Mouse (Mus musculus): ENCODE data around the gene Ubac1. TPM values are rescaled to one million over a fixed set of nuclear protein-coding genes. Genes with fewer than 3 reads are reported as not detected.
A peak's percentile ranks its signal among the peaks of the same experiment; 100 is the strongest.

Gene Ubac1
- total RNA-seq (2021) = 100 to 1,000 TPM; 224 to 227 TPM
- long read RNA-seq, experiment 1, transcript Ubac1-201 (10 exons, 1,852 nt) = major isoform, 395 of 516 reads
- long read RNA-seq, experiment 1, partial matches to known transcripts = 14 of 516 reads
- long read RNA-seq, experiment 1, other reads (novel, unspliced or antisense) = 106 of 516 reads
- long read RNA-seq, experiment 2, transcript Ubac1-201 (10 exons, 1,852 nt) = major isoform, 414 of 517 reads
- long read RNA-seq, experiment 2, partial matches to known transcripts = 8 of 517 reads
- long read RNA-seq, experiment 2, other reads (novel, unspliced or antisense) = 95 of 517 reads

- peak; percentile 94 for DNase-seq
These were observed at the start of gene Ubac1 for GRCm38 (mm10) chr2:26021561-26022257. Gene Ubac1 (minus strand): TSS chr2:26021747.

GRCm38 (mm10) chr2:26068592-26068991 lies 47.0 kb upstream of the Ubac1 start:
- DNase-seq = no peak

DNA sequence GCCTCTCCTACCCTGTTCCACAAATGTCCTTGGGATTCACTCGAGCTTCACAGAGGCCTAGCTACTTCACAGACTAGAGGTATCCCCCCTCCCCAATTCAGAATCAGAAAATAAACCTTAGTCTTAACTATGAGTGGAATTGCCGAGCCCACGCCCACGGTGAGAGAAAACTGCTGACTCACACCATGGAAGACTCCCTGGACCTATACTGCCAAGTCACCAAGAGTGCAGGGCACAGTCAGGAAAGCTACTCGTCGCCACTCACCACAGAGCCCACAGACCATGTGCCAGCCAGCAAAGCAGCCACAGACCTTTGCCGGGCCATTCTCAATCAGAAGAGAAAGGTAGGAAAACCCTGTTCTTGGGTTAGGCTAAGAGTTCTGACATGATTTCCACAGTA lies 46.6 kb upstream of the Ubac1 start:
- no peak for DNase-seq

DNA sequence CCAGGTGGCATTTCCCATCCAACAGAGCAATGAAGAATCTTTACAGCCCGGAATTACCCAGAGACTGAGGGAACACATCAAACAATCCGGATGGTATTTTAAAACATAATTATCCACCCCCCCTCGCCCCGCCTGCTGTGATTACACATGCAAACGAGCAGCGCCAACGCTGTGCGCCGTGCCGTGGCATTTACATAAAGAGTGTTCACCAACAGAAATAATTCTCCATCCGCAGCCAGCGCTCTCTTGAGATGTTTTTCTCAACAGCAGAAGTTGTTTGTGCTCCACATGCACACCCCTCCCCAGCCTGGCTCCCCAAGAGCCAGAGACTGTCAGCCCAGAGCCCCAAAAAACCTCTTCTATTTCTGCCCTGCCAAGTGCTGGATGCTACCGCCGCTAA lies 45.0 kb upstream of the Ubac1 start:
- no peak for DNase-seq

DNA sequence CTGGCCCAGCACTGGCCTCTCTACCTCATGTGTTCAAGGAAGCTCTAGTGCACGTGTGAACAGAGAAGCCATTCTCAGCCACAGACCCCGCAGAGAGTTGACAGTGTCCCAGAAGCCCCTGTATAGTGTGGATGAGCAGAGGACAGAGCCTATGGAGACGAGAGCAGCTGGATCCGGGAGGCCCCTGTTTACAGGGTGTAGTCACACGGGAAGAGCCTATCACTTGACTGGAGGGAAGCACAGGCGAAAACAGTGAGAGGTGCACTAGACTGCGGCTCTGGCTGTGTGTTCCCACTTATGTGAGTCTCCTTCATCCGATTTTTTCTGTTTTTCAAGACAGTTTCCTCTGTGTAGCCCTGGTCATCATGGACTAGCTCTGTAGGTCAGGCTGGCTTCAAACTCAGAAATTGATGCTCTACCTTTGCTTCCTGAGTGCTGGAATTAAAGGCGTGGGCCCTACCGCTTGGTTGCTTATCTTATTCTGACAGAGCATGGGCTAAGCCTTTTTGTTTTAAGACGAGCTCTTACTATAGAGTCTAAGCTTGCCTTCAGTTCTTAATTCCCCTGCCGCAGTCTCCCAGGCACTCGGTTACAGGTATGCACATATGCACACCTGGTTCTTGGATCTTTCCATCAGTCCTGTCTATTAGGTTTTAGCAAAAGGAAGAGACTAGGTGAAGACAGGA lies 41.3 kb upstream of the Ubac1 start:
- DNase-seq = no peak

GRCm38 (mm10) chr2:26062241-26062640 lies 40.7 kb upstream of the Ubac1 start:
- no peak for DNase-seq

DNA sequence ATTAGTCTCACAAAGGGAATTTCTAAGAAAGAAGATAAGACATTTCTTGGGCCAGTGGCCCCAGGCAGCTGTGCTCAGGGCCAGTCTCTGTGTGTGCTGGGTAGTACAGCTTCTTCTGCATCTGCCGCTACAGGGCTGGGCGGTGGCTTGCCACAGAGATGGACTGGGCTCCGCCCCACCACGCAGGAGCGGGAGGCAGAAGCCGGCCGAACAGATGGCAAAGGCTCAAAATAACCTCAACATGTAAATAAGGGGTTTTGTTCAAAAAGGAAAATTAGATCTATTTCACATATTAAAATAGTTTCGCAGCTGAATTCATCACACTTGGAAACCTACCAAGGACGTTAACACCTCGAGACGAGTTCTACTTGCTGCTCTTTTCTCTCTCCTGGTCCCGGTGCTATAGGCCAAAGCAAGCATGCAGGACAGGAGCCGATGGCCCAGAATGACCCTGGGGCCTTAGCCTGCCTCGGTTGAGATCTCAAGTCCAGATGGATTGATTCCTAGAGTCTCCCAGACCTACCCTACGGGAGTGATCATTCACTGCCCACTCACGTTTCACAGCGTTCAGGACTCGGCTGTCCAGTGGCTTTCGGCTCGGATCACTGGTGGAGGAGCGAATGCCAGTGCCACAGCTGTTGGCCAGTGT lies 39.6 kb upstream of the Ubac1 start:
- no peak for DNase-seq

DNA sequence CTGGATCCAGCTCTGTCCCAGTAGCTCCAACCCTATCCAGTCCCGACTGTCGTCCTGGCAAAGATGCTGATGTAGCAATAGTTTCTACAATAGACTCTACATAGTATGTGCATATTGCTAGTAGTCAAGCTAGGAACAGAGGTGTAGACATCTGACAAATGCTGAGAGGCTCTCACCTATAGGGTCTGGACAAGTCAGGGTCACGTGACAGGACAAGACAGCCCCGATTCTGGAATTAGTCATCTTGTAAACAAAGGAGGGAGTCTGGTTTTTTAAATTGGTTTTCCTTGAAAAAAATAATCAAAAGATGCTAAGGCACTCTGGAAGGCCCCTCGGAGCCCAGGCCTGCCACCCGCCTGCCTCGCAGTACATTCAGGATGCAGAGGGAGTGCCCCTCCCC lies 35.5 kb upstream of the Ubac1 start:
- no peak for DNase-seq

- DNase-seq = no peak
These were observed 34.7 kb upstream of the Ubac1 start for GRCm38 (mm10) chr2:26056226-26056625.

DNA sequence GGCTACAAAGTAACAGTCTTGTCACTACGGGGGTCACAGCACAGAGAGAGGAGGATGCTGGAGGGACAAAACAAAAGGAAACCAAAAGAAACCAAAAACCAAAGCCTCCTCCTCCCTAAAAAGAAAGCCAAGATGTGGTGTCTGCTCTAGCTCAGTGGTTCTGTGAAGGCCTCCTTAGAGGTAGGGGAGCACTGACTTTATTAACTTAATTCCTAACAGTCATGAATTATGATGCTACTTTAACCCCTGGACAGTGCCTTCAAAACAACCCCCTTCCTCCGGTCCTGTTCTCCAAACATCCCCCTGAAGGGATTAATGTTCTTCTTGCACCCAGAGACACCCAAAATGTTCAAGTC lies 34.2 kb upstream of the Ubac1 start:
- no peak for DNase-seq

- DNase-seq = peak; percentile 48
These were observed 33.6 kb upstream of the Ubac1 start for GRCm38 (mm10) chr2:26055046-26055746.

GRCm38 (mm10) chr2:26052806-26053205 lies 31.3 kb upstream of the Ubac1 start:
- DNase-seq = no peak

DNA sequence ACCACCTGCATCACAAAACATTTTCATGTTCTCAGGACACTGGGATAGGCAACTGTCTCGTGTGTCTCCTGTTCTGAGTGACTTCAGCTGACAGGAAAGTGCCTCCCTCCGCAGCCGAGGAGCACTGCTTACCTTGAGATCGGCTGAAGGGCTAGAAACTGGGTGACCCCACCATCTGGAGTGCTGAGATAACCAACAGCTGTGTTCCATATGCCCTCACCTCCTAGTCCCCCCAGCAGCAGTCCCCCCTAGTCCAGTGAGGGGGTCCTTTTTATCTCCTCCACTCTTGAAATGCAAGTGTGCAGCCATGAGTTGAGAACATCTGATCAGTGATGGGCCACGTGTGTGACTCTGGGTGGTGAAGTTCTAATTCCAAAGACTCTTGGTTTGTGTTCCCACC lies 27.3 kb upstream of the Ubac1 start:
- DNase-seq = no peak

DNA sequence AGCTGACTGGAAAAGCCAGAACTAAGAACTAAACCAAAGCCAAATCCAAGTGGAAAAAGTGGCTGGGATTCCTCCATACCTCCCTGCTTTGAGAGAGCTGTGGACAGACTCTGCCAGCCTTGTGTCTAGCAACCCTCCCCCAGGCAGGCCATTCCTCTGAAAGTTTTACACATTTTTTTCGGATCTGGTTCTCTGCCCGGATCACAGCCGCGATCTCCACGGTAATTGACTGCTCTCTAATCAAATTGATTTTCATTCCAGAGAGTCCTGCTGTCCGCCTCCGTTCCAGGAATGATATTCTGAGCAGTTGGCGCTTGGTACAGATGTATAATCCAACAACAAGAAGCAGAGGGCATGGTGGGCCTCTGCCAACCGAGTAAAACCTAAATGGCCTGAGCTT lies 22.7 kb upstream of the Ubac1 start:
- DNase-seq = no peak

DNA sequence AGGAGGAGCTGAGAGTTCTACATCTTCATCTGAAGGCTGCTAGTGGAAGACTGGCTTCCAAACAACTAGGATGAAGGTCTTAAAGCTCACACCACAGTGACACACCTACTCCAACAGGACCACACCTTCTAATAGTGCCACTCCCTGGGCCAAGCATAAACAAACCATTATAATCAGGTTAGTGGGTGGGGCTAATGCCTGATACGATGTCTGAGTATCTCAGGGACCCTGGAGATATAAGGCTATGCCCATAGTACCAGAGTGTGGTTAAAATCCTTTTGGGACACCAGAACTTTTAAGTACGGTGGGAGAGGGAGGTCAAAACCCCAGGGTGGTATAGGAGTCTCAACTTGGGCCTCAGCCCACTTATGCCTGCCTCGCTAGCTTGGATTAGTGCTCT lies 21.1 kb upstream of the Ubac1 start:
- no peak for DNase-seq

- DNase-seq = no peak
These were observed 19.7 kb upstream of the Ubac1 start for GRCm38 (mm10) chr2:26041163-26041810.

DNA sequence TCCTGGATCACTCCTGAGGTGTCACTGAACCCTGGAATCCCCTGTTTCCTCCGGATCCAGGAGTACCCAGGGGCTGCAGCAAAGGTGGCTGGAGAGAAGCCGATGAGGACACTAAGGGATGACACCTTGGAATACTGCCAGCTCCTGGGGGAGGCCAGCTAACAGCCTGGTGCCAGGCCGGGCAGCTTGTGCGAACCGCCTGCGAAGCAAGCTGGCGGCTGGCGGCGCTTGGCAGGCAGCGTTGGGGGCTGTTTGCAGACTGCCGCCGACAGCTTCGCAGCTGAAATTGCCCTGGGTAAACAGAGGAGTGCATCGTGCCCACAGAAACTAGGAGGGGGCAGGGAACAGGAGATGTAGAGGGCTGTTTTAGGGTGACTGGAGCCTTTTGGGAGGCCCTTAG lies 18.4 kb upstream of the Ubac1 start:
- no peak for DNase-seq

GRCm38 (mm10) chr2:26037386-26037785 lies 15.8 kb upstream of the Ubac1 start:
- DNase-seq = no peak

DNA sequence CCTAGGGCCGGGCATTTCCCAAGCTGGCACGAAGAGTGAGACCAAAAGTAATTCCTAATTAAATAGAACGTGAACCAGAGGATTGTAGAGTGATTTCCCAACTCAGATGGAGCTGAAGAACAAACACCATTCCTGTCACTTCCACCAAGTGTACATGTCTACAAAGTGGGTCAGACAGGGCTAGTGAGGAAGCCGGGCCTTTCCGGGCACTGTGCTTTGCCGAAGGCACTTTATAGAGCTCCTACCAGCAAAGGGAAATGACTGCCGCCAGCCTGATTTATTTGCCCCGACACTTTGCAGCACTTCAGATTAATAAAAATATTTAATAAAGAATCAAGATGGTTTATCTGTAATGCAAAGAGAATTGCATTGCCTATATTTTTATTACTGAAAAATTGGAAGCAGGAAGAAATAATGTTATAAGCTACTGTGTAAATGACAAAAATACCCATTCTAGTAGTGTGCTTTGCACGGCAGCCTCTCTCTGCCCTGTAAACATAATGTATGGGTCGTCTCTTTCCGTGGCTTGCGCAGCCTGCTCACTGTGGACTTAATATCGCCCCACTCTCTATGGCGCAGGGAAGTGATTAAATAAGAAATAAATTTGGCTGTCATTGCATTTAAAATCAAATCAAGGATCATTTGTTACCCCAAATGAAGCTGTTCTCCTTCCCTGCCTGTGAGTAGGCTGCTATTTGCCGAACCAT lies 12.9 kb upstream of the Ubac1 start:
- DNase-seq = no peak

DNA sequence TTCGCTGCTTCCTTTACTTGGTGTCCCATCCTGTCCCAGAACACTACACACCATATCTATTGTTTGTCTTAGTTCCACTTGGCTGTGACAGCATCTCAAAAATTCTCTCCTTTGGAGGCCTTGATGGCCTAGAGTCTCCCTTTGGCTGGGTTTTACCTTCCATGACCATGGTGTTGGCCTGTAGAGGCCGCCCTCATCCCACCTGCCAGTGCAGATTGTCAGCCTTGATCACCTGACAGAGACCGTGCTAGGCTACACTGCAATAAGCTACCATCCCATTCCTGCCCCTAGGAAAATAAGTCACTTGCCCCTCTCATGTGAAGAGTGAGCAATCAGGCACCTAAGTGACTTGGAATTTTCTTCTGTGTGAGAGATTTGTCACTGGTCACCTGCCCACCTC lies 8.7 kb upstream of the Ubac1 start:
- DNase-seq = no peak
